In the genomic region with DNA sequence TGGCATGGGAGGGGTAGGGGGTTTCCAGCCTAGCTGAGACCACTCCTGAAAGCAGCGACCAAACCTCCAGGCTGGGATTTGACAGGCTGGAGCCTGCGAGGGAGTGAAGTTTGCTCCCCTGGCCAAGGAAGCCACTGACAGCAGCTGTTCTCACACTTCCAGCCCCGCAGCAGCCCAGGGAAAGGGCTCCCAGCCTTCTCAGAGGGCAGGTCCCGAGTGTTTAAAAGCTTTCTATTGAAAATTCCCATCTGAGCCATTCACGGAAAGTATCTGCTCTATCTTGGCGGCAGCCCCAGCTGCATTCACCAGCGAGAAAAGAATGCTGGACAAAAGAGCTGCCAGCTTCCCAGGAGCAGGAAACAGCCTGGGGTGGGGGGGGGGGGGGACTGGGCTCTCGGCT, we compare ENCODE assay signal across 9 mouse cellular contexts. TPM values are rescaled to one million over a fixed set of nuclear protein-coding genes. Genes with fewer than 3 reads are reported as not detected.
DNase-seq lines count a peak whose midpoint lies in the region; ATAC-seq and TF ChIP-seq lines count a peak whose summit lies in the region.
"Had no signal": no experiment of that assay in that cellular context is flagged by ENCODE, and none has a peak within 500 bp of the region (broad histone marks: within the 10 kb centered on the region; RNA-seq: fewer than 3 reads in every experiment).

No protein-coding gene starts in this region.

- no peak overlapping the region for H3K4me3 ChIP-seq in heart, postnatal 0 days (ENCODE audit: low read depth, low read length)
- 0 out of 2 replicates have a peak overlapping the region, but pooled peaks have one; percentile 5 for H3K4me3 ChIP-seq in midbrain, embryonic 10.5 days

- H3K27ac ChIP-seq in heart, postnatal 0 days (ENCODE audit: low read depth), result peak overlapping the region; percentile 49
- H3K27ac ChIP-seq in midbrain, embryonic 10.5 days (replicated peaks), result peak overlapping the region; percentile 97

- no peaks in the 10 kb centered on the region for H3K36me3 ChIP-seq in heart, postnatal 0 days (replicated peaks; ENCODE audit: control insufficient read depth, insufficient read depth, low read length)
- no peaks in the 10 kb centered on the region for H3K36me3 ChIP-seq in midbrain, embryonic 10.5 days

- peak overlapping the region; percentile 10 for H3K4me2 ChIP-seq in heart, postnatal 0 days (ENCODE audit: low read depth, low read length)

- 9% methylated on average over 7 of the region's 8 CpGs for WGBS in heart, postnatal 0 days
- WGBS in midbrain, embryonic 10.5 days, result 3% methylated on average over 8 of the region's 8 CpGs

- DNase-seq in gastrocnemius, postnatal 14 days, result peak; percentile 54
- no peak for DNase-seq in gastrocnemius, postnatal 25 days
- DNase-seq in embryo, embryonic 10.5 days (ENCODE audit: low spot score), result peak; percentile 64
- peak; percentile 68 for DNase-seq in heart, postnatal 0 days (ENCODE audit: low spot score)
- peak; percentile 66 for DNase-seq in midbrain, embryonic 10.5 days (ENCODE audit: low spot score)
- no peak for DNase-seq in yolk sac, embryonic 10.5 days (ENCODE audit: low spot score)
- DNase-seq in layer of hippocampus, postnatal 36 days, result no peak

- intact Hi-C loops in gastrocnemius, postnatal 14 days (cut with DNase I; ENCODE audit: low total_unique reads), result no loop called here

- ATAC-seq in heart, postnatal 0 days (ENCODE audit: insufficient read depth, low read depth), result peak; percentile 50
- no peak for ATAC-seq in megakaryocyte progenitor cell, adult 5-6 weeks (replicated peaks; ENCODE audit: poor library complexity)

- no peak for TF ChIP-seq EP300 in heart, postnatal 0 days (IDR thresholded peaks at IDR 0.05; ENCODE audit: low read depth)

- no peak for TF ChIP-seq CTCF in heart, postnatal 0 days (IDR thresholded peaks at IDR 0.05; ENCODE audit: low read depth)

- H3K9me3 ChIP-seq in heart, postnatal 0 days (replicated peaks; ENCODE audit: control insufficient read depth, low read length), result no peaks in the 10 kb centered on the region
- no peaks in the 10 kb centered on the region for H3K9me3 ChIP-seq in midbrain, embryonic 10.5 days (replicated peaks)

- 0 out of 2 replicates have a peak, but pooled peaks cover 4% of the 10 kb centered on the region for H3K27me3 ChIP-seq in heart, postnatal 0 days (ENCODE audit: control insufficient read depth, insufficient read depth, low read length)
- H3K27me3 ChIP-seq in midbrain, embryonic 10.5 days (ENCODE audit: low read depth, poor library complexity, severe bottlenecking), result no peaks in the 10 kb centered on the region; the same call in 1 of the 2 replicates

- H3K9ac ChIP-seq in heart, postnatal 0 days (replicated peaks; ENCODE audit: low read depth, low read length), result no peak overlapping the region

- peaks cover 11% of the 10 kb centered on the region; the same call in 1 of the 2 replicates for H3K4me1 ChIP-seq in heart, postnatal 0 days (ENCODE audit: control insufficient read depth, insufficient read depth)
- H3K4me1 ChIP-seq in midbrain, embryonic 10.5 days, result peaks cover 80% of the 10 kb centered on the region

RNA-seq across cellular contexts. Expression of gene Efhd2, which starts 25.2 kb away (rescaled TPM):
- total RNA-seq in gastrocnemius, postnatal 14 days (2021), result 10 to 100 TPM; 13.8 to 17.6 TPM
- 1 to 10 TPM; 5.6 to 8.7 TPM for total RNA-seq in gastrocnemius, postnatal 25 days (2021)
- 42.7 and 42.9 TPM in 2 replicates for total RNA-seq in heart, postnatal 0 days (2014; rRNA removed; ENCODE audit: low replicate concordance)
- 54.5 and 56.9 TPM in 2 replicates for polyA plus RNA-seq in heart, postnatal 0 days (2015; fragmentation: Nextera tagmentation; extraction: Ambion mirVana)
- 50.1 and 69.2 TPM in 2 replicates for polyA plus RNA-seq in midbrain, embryonic 10.5 days (2016; fragmentation: Nextera tagmentation; extraction: Ambion mirVana)
- total RNA-seq in megakaryocyte progenitor cell, adult 5-6 weeks (2015), result 42.2 and 49.9 TPM in 2 replicates
- total RNA-seq in megakaryocyte progenitor cell, adult 5-6 weeks (2017), result 53.6 and 58.1 TPM in 2 replicates
- total RNA-seq in layer of hippocampus, postnatal 36 days (2021), result 100 to 1,000 TPM; 135 to 143 TPM

RNA-seq across cellular contexts. Expression of gene Ctrc, which starts 53.8 kb away (rescaled TPM):
- total RNA-seq in gastrocnemius, postnatal 14 days (2021), result not detected
- not detected for total RNA-seq in gastrocnemius, postnatal 25 days (2021)
- total RNA-seq in heart, postnatal 0 days (2014; rRNA removed; ENCODE audit: low replicate concordance), result not detected in 2 replicates
- not detected in 2 replicates for polyA plus RNA-seq in heart, postnatal 0 days (2015; fragmentation: Nextera tagmentation; extraction: Ambion mirVana)
- not detected in 2 replicates for polyA plus RNA-seq in midbrain, embryonic 10.5 days (2016; fragmentation: Nextera tagmentation; extraction: Ambion mirVana)
- total RNA-seq in megakaryocyte progenitor cell, adult 5-6 weeks (2015), result not detected in 2 replicates
- not detected in 2 replicates for total RNA-seq in megakaryocyte progenitor cell, adult 5-6 weeks (2017)
- total RNA-seq in layer of hippocampus, postnatal 36 days (2021), result not detected
- polyA plus RNA-seq: limb, embryonic 11.5 days had no signal

Comparison
In these comparisons a context has a peak if more than half of its experiments do, and no peak if none do; other contexts are left out.
1. DNase-seq: peak in gastrocnemius, postnatal 14 days (single experiment), embryo, embryonic 10.5 days (single experiment), heart, postnatal 0 days (single experiment) and midbrain, embryonic 10.5 days (single experiment); none in gastrocnemius, postnatal 25 days (single experiment), yolk sac, embryonic 10.5 days (single experiment) and layer of hippocampus, postnatal 36 days (0 of 2).